Mouse (Mus musculus) thymus, adult 2 months (tissue): Measurements from ENCODE around the gene Stk11.

Experiments used
- CTCF ChIP-seq: fragments of 200-500 bp; IDR thresholded peaks from 2 replicates; pipeline ENCODE4 v1.5.1; 2012; ENCODE audit warnings: mild to moderate bottlenecking, control low read depth, low read length, moderate library complexity, borderline replicate concordance; ENCODE audit not compliant: control insufficient read depth, poor library complexity, insufficient read depth; ENCODE audit errors: extremely low read depth
- POLR2A ChIP-seq: fragments of 200-500 bp; IDR thresholded peaks from 2 replicates; pipeline ENCODE4 v1.6.1; 2012; ENCODE audit warnings: mild to moderate bottlenecking, low read length, control low read depth, moderate library complexity; ENCODE audit not compliant: control insufficient read depth, poor library complexity, insufficient read depth; ENCODE audit errors: extremely low read depth

DNA sequence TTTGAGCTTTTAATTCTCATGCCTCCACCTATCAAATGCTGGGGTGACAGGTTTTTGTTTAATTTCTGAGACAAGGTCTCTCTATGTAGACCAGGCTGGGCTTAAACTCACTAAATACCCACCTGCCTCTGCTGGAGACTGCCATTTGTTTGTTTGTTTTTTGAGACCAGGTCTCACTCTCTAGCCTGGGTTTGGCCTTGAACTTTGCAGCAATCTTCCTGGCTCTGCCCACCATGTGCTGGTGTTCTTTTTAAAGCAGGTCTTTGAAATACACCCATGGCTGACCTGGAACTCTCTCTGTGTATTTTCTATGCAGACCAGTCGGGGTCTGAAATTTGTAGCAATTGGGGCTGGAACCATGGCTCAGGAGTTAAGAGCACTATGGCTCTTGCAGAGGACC, 20.0 kb downstream of the Stk11 start:
- TF ChIP-seq CTCF (no peak), POLR2A (no peak)
